Mouse (Mus musculus): Measurements from ENCODE around the gene Hmga2. TPM values are rescaled to one million over a fixed set of nuclear protein-coding genes. Genes with fewer than 3 reads are reported as not detected.

The Hmga2 gene
- polyA plus RNA-seq, 1 experiment, result 40.7 TPM

DNA sequence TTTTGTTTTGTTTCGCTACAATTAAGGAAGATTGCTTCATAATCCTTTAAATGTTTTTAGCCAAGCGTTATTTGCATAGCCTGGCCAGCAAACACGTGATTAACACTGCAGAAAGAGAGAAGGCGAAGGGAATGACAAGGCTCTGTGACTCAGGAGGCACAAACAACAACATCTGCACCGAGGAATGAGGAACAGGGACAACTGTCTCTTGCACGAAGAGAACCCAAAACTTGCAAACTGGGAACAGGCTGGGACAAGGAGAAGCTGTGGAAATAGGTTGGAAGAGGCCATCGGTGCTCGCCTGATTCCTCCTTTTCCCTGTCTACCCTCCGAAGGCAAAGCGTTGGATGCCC, 47.1 kb downstream of the Hmga2 start:
- no peak overlapping the region for H3K27ac ChIP-seq (ENCODE audit: insufficient read depth, low read length)
- 0 out of 2 replicates have a peak overlapping the region, but pooled peaks have one; percentile 19 for H3K9ac ChIP-seq (ENCODE audit: low read depth, poor library complexity, severe bottlenecking)

GRCm38 (mm10) chr10:120428430-120429198, 47.7 kb downstream of the Hmga2 start:
- Histone ChIP-seq H3K27ac (ENCODE audit: insufficient read depth, low read length) (no peak overlapping the region), H3K36me3 (ENCODE audit: control insufficient read depth, insufficient read depth, low read length, poor library complexity, severe bottlenecking) (no peaks in the 10 kb centered on the region), H3K4me3 (ENCODE audit: low read depth, low read length) (peak overlapping the region; percentile 40), H3K27me3 (ENCODE audit: control insufficient read depth, insufficient read depth, low read length, poor library complexity, severe bottlenecking) (no peaks in the 10 kb centered on the region), H3K9ac (ENCODE audit: low read depth, poor library complexity, severe bottlenecking) (peak overlapping the region; percentile 19), H3K4me1 (ENCODE audit: control insufficient read depth, insufficient read depth, low read length) (no peaks in the 10 kb centered on the region), H3K9me3 (replicated peaks; ENCODE audit: control insufficient read depth, insufficient read depth, low read length, poor library complexity, severe bottlenecking) (no peaks in the 10 kb centered on the region)
- no peak for TF ChIP-seq EP300 (IDR thresholded peaks at IDR 0.05; ENCODE audit: insufficient read depth, low read depth, low read length)
- no peak for TF ChIP-seq CTCF (IDR thresholded peaks at IDR 0.05; ENCODE audit: low read depth, low read length)
- TF ChIP-seq POLR2A (IDR thresholded peaks at IDR 0.05; ENCODE audit: insufficient read depth, low read length), result no peak

More for the DNA sequence above, 47.1 kb downstream of the Hmga2 start:
- no peaks in the 10 kb centered on the region for H3K36me3 ChIP-seq (ENCODE audit: control insufficient read depth, insufficient read depth, low read length, poor library complexity, severe bottlenecking)
- H3K4me3 ChIP-seq (ENCODE audit: low read depth, low read length), result peak overlapping the region; percentile 40; the same call in 1 of the 2 replicates
- no peaks in the 10 kb centered on the region for H3K9me3 ChIP-seq (replicated peaks; ENCODE audit: control insufficient read depth, insufficient read depth, low read length, poor library complexity, severe bottlenecking)
- no peaks in the 10 kb centered on the region for H3K27me3 ChIP-seq (ENCODE audit: control insufficient read depth, insufficient read depth, low read length, poor library complexity, severe bottlenecking)
- H3K4me1 ChIP-seq (ENCODE audit: control insufficient read depth, insufficient read depth, low read length), result no peaks in the 10 kb centered on the region
- TF ChIP-seq CTCF (IDR thresholded peaks at IDR 0.05; ENCODE audit: low read depth, low read length), result no peak
- TF ChIP-seq EP300 (IDR thresholded peaks at IDR 0.05; ENCODE audit: insufficient read depth, low read depth, low read length), result no peak
- no peak for TF ChIP-seq POLR2A (IDR thresholded peaks at IDR 0.05; ENCODE audit: insufficient read depth, low read length)

GRCm38 (mm10) chr10:120426086-120426610, 50.1 kb downstream of the Hmga2 start:
- Histone ChIP-seq H3K36me3 (ENCODE audit: control insufficient read depth, insufficient read depth, low read length, poor library complexity, severe bottlenecking) (no peaks in the 10 kb centered on the region), H3K27ac (ENCODE audit: insufficient read depth, low read length) (no peak overlapping the region), H3K4me1 (ENCODE audit: control insufficient read depth, insufficient read depth, low read length) (no peaks in the 10 kb centered on the region)

GRCm38 (mm10) chr10:120424015-120424414, 52.3 kb downstream of the Hmga2 start:
- no peak for TF ChIP-seq POLR2A (IDR thresholded peaks at IDR 0.05; ENCODE audit: insufficient read depth, low read length)
- no peak for TF ChIP-seq CTCF (IDR thresholded peaks at IDR 0.05; ENCODE audit: low read depth, low read length)
- TF ChIP-seq EP300 (IDR thresholded peaks at IDR 0.05; ENCODE audit: insufficient read depth, low read depth, low read length), result no peak
- Histone ChIP-seq H3K9ac (ENCODE audit: low read depth, poor library complexity, severe bottlenecking) (no peak overlapping the region), H3K27me3 (ENCODE audit: control insufficient read depth, insufficient read depth, low read length, poor library complexity, severe bottlenecking) (no peaks in the 10 kb centered on the region), H3K36me3 (ENCODE audit: control insufficient read depth, insufficient read depth, low read length, poor library complexity, severe bottlenecking) (no peaks in the 10 kb centered on the region), H3K9me3 (replicated peaks; ENCODE audit: control insufficient read depth, insufficient read depth, low read length, poor library complexity, severe bottlenecking) (no peaks in the 10 kb centered on the region), H3K27ac (ENCODE audit: insufficient read depth, low read length) (no peak overlapping the region), H3K4me3 (ENCODE audit: low read depth, low read length) (no peak overlapping the region), H3K4me1 (ENCODE audit: control insufficient read depth, insufficient read depth, low read length) (no peaks in the 10 kb centered on the region)

More at GRCm38 (mm10) chr10:120426086-120426610, 50.1 kb downstream of the Hmga2 start:
- no peak overlapping the region for H3K9ac ChIP-seq (ENCODE audit: low read depth, poor library complexity, severe bottlenecking)
- H3K9me3 ChIP-seq (replicated peaks; ENCODE audit: control insufficient read depth, insufficient read depth, low read length, poor library complexity, severe bottlenecking), result no peaks in the 10 kb centered on the region
- H3K27me3 ChIP-seq (ENCODE audit: control insufficient read depth, insufficient read depth, low read length, poor library complexity, severe bottlenecking), result no peaks in the 10 kb centered on the region
- no peak overlapping the region for H3K4me3 ChIP-seq (ENCODE audit: low read depth, low read length)
- TF ChIP-seq EP300 (IDR thresholded peaks at IDR 0.05; ENCODE audit: insufficient read depth, low read depth, low read length) (no peak), POLR2A (IDR thresholded peaks at IDR 0.05; ENCODE audit: insufficient read depth, low read length) (no peak), CTCF (IDR thresholded peaks at IDR 0.05; ENCODE audit: low read depth, low read length) (no peak)

DNA sequence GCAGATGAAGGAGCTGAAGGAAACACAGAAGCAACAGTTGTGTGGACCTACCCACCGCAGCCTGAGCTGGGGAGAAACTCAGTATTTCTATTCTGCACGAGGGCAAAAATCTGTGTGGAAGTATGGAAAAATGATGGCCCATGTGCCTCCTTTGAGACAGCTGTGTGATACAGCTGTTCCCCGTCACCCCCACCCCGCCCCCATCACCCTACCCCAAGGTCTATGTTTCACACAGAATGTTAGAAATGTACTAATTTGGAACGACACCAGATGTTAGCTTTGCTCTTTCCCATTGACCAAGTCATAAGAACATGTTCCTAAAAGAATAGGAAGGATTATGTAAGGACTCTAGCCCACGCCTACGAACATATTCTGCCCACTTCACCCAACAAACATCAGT, 53.0 kb downstream of the Hmga2 start:
- Histone ChIP-seq H3K4me1 (ENCODE audit: control insufficient read depth, insufficient read depth, low read length) (no peaks in the 10 kb centered on the region), H3K36me3 (ENCODE audit: control insufficient read depth, insufficient read depth, low read length, poor library complexity, severe bottlenecking) (no peaks in the 10 kb centered on the region), H3K27me3 (ENCODE audit: control insufficient read depth, insufficient read depth, low read length, poor library complexity, severe bottlenecking) (no peaks in the 10 kb centered on the region)

GRCm38 (mm10) chr10:120422820-120423219, 53.4 kb downstream of the Hmga2 start:
- no peaks in the 10 kb centered on the region for H3K36me3 ChIP-seq (ENCODE audit: control insufficient read depth, insufficient read depth, low read length, poor library complexity, severe bottlenecking)
- H3K27me3 ChIP-seq (ENCODE audit: control insufficient read depth, insufficient read depth, low read length, poor library complexity, severe bottlenecking), result no peaks in the 10 kb centered on the region
- no peak overlapping the region for H3K27ac ChIP-seq (ENCODE audit: insufficient read depth, low read length)
- H3K4me3 ChIP-seq (ENCODE audit: low read depth, low read length), result no peak overlapping the region
- no peaks in the 10 kb centered on the region for H3K9me3 ChIP-seq (replicated peaks; ENCODE audit: control insufficient read depth, insufficient read depth, low read length, poor library complexity, severe bottlenecking)
- no peaks in the 10 kb centered on the region for H3K4me1 ChIP-seq (ENCODE audit: control insufficient read depth, insufficient read depth, low read length)
- H3K9ac ChIP-seq (ENCODE audit: low read depth, poor library complexity, severe bottlenecking), result no peak overlapping the region
- TF ChIP-seq CTCF (IDR thresholded peaks at IDR 0.05; ENCODE audit: low read depth, low read length) (no peak), POLR2A (IDR thresholded peaks at IDR 0.05; ENCODE audit: insufficient read depth, low read length) (no peak), EP300 (IDR thresholded peaks at IDR 0.05; ENCODE audit: insufficient read depth, low read depth, low read length) (no peak)

More for the DNA sequence above, 53.0 kb downstream of the Hmga2 start:
- H3K27ac ChIP-seq (ENCODE audit: insufficient read depth, low read length), result no peak overlapping the region
- H3K4me3 ChIP-seq (ENCODE audit: low read depth, low read length), result no peak overlapping the region
- H3K9me3 ChIP-seq (replicated peaks; ENCODE audit: control insufficient read depth, insufficient read depth, low read length, poor library complexity, severe bottlenecking), result no peaks in the 10 kb centered on the region
- H3K9ac ChIP-seq (ENCODE audit: low read depth, poor library complexity, severe bottlenecking), result no peak overlapping the region
- TF ChIP-seq POLR2A (IDR thresholded peaks at IDR 0.05; ENCODE audit: insufficient read depth, low read length), result no peak
- no peak for TF ChIP-seq EP300 (IDR thresholded peaks at IDR 0.05; ENCODE audit: insufficient read depth, low read depth, low read length)
- no peak for TF ChIP-seq CTCF (IDR thresholded peaks at IDR 0.05; ENCODE audit: low read depth, low read length)

All from ES-Bruce4 (cell line).